Mouse (Mus musculus): Measurements from ENCODE around the gene Exoc6b.

DNA sequence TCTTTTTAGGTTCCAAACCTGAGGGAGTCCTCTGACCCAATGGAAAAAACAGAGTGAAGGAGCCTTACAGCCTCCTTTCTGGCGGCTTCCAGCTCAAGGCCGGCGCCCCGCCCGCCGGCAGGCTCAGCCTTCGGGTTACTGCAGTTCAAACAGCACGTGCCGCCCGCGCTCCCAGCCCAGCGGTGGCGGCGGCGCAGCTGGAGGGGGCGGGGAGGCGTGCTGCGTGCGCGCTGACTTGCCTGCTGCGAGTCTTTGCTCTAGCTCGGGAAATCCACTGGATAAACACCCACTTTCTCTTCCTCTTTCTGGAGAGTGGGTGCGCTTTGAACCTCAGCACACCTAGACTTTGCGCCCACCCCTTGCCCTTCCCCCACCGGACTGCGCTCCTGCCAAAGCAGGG lies 485.9 kb downstream of the Exoc6b start:
- TF ChIP-seq CTCF (IDR thresholded peaks at IDR 0.05; ENCODE audit: low read depth, low read length) (no peak), POLR2A (IDR thresholded peaks at IDR 0.05; ENCODE audit: extremely low read depth, insufficient read depth, low read length) (no peak)
